ENCODE assay signal across 25 mouse cellular contexts in the genomic region with DNA sequence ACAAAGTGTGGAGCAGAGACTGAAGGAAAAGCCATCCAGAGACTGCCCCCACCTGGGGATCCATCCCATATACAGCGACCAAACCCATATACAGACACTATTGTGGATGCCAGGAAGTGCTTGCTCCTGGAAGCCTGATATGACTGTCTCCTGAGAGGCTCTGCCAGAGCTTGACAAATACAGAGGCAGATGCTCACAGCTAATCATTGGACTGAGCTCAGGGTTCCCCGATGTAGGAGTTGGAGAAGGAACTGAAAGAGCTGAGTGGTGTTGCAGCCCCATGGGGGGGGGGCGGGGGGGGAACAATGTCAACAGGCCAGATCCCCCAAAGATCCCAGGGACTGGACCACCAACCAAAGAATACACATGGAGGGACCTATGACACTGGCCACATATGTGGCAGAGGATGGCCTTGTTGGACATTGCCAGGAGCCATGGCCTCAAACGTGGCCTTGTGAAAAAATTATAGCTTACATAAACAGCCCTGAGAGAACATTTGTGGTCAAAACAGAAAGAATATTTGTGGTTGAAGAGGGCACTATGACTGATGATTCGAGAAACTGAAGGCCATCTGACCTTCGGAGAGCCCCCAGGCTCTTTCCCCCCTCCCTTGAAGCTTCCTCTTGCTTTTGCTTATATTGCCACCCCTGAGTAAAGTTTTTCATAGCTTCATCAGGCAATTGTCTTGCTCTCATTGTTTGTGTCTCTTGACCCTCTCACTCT. TPM values are rescaled to one million over a fixed set of nuclear protein-coding genes. Genes with fewer than 3 reads are reported as not detected.
DNase-seq lines count a peak whose midpoint lies in the region; TF ChIP-seq lines count a peak whose summit lies in the region.
"Not testable (repeated sequence)": the region's sequence is repeated elsewhere in the genome, so short reads cannot be mapped to it uniquely, and the experiment has no call there.
"Had no signal": no experiment of that assay in that cellular context is flagged by ENCODE, and none has a peak within 500 bp of the region (broad histone marks: within the 10 kb centered on the region; RNA-seq: fewer than 3 reads in every experiment).

No protein-coding gene starts in this region.

- H3K9ac ChIP-seq in CH12.LX (ENCODE audit: insufficient read depth, low read depth), result not testable (repeated sequence)

- in situ Hi-C loops in CH12.LX (cut with MboI; ENCODE audit: low pct_ligation_motif_present, low pct_unique_long_range_greater_than_20kb, low sequenced_read_pairs), result loop anchor here (25.0 kb wide), 1 partner anchor 876 kb away; no protein-coding TSS in a partner anchor

- dilution Hi-C loops in CH12.LX (cut with MboI; ENCODE audit: extremely low pct_ligation_motif_present, extremely low pct_unique_long_range_greater_than_20kb, low sequenced_read_pairs), result not testable (repeated sequence)

- TF ChIP-seq RAD21 in CH12.LX (IDR thresholded peaks at IDR 0.05; ENCODE audit: low read depth, low read length), result not testable (repeated sequence)

- H3K4me2 ChIP-seq in CH12.LX (ENCODE audit: insufficient read depth, low read depth, poor library complexity, severe bottlenecking), result not testable (repeated sequence)

- not testable (repeated sequence) for H3K27ac ChIP-seq in CH12.LX (ENCODE audit: insufficient read depth, low read depth); kidney, adult 2 months (ENCODE audit: insufficient read depth, low read depth, low read length)

- not testable (repeated sequence) for TF ChIP-seq CTCF in CH12.LX (conservative IDR thresholded peaks at IDR 0.05 in 1 of 2, IDR thresholded peaks at IDR 0.05 in 1 of 2; ENCODE audit: low read depth in 2 of 2, low read length in 2 of 2); kidney, adult 2 months (conservative IDR thresholded peaks at IDR 0.05; ENCODE audit: insufficient read depth, insufficient read length, low read depth, low read length)

- not testable (repeated sequence) for DNase-seq in CH12.LX (ENCODE audit: extremely low read depth)
- DNase-seq in adrenal gland, adult 2 months, result peak; percentile 64
- DNase-seq in adrenal gland, postnatal 36 days, result peak; percentile 24 to 45
- DNase-seq in heart, adult 18-20 months, result peak; percentile 23 to 51
- DNase-seq in kidney, adult 2 months, result peak; percentile 17
- DNase-seq in lung, postnatal 25 days (ENCODE audit: low spot score), result peak; percentile 30
- DNase-seq in ovary, postnatal 36 days (ENCODE audit: low spot score), result peak; percentile 28
- DNase-seq in splenic B cell, adult 2 months (ENCODE audit: low read depth, low spot score), result peak; percentile 43

- H3K36me3 ChIP-seq in CH12.LX (replicated peaks in 1 of 2; ENCODE audit: control insufficient read depth in 1 of 2, insufficient read depth in 1 of 2, low read length in 1 of 2); kidney, adult 2 months (ENCODE audit: control insufficient read depth, insufficient read depth, low read length); splenic B cell, adult 2 months (ENCODE audit: control insufficient read depth, insufficient read depth, low read length, poor library complexity, severe bottlenecking): not testable (repeated sequence)

- TF ChIP-seq POLR2A in CH12.LX (IDR thresholded peaks at IDR 0.05; ENCODE audit: low read depth, low read length); kidney, adult 2 months (IDR thresholded peaks at IDR 0.05; ENCODE audit: low read depth, low read length): not testable (repeated sequence)

- not testable (repeated sequence) for H3K9me3 ChIP-seq in CH12.LX (replicated peaks; ENCODE audit: low read length)

- peaks cover 11 to 45% of the 10 kb centered on the region in 2 experiments for H3K4me1 ChIP-seq in CH12.LX (ENCODE audit: control insufficient read depth in 1 of 2, insufficient read depth in 2 of 2)
- not testable (repeated sequence) for H3K4me1 ChIP-seq in kidney, adult 2 months (ENCODE audit: control insufficient read depth, insufficient read depth, low read length)

- H3K79me2 ChIP-seq in CH12.LX (replicated peaks; ENCODE audit: control insufficient read depth, extremely low read depth, insufficient read depth, poor library complexity, severe bottlenecking), result not testable (repeated sequence)

- not testable (repeated sequence) for H3K4me3 ChIP-seq in CH12.LX (replicated peaks in 1 of 3; ENCODE audit: low read depth in 2 of 3, low read length in 2 of 3, poor library complexity in 1 of 3); kidney, adult 2 months (ENCODE audit: insufficient read depth, low read depth, low read length)

- peak; percentile 58 for TF ChIP-seq EP300 in CH12.LX (IDR thresholded peaks at IDR 0.05; ENCODE audit: low read length)

- not testable (repeated sequence) for H3K27me3 ChIP-seq in CH12.LX (replicated peaks); kidney, adult 2 months (replicated peaks; ENCODE audit: control insufficient read depth, insufficient read depth, low read length); splenic B cell, adult 2 months (ENCODE audit: control insufficient read depth, insufficient read depth, low read length, poor library complexity, severe bottlenecking)

- WGBS in kidney, adult 2 months, result 70% methylated on average over 6 of the region's 6 CpGs

TF ChIP-seq in CH12.LX, 34 proteins besides CTCF, POLR2A, EP300 and RAD21:
- TF ChIP-seq IRF4 (IDR thresholded peaks at IDR 0.05; ENCODE audit: low read depth, low read length), result peak; percentile 63
- TF ChIP-seq ETS1 (conservative IDR thresholded peaks at IDR 0.05; ENCODE audit: low read depth, low read length), result peak; percentile 19; the same call in 1 of the 2 replicates

RNA-seq across cellular contexts. Expression of gene Cyp4f18, which starts 4.2 kb away (rescaled TPM):
- total RNA-seq in CH12.LX (2012; rRNA removed) (12.7 and 13.5 TPM in 2 replicates), CH12.LX (2014; rRNA removed) (37.4 and 38.3 TPM in 2 replicates)
- polyA plus RNA-seq in CH12.LX (2012; ENCODE audit: insufficient read length, low read depth), result 31.7 and 34.8 TPM in 2 replicates
- total RNA-seq in adrenal gland, adult 2 months (2021), result 10 to 100 TPM in 1 of 2 experiments, 1 to 10 TPM in 1; 8.1 to 15.7 TPM
- polyA plus RNA-seq in adrenal gland, adult 2 months (2012; rRNA removed), result 10.8 and 19.0 TPM in 2 replicates
- 1 to 10 TPM; 4.8 to 6.0 TPM for total RNA-seq in adrenal gland, postnatal 36 days (2021)
- total RNA-seq in heart, adult 18-20 months (2021), result 1 to 10 TPM in 1 of 2 experiments, under 1 TPM in 1; 0.69 to 2.7 TPM
- polyA plus RNA-seq in kidney, adult 2 months (2012; rRNA removed), result 1.7 and 3.3 TPM in 2 replicates
- total RNA-seq: G1E had no signal

RNA-seq across cellular contexts. Expression of gene Olfr372, which starts 27.4 kb away (rescaled TPM):
- not detected in 2 replicates for total RNA-seq in CH12.LX (2012; rRNA removed)
- total RNA-seq in CH12.LX (2014; rRNA removed), result not detected in 2 replicates
- not detected in 2 replicates for polyA plus RNA-seq in CH12.LX (2012; ENCODE audit: insufficient read length, low read depth)
- total RNA-seq in adrenal gland, adult 2 months (2021), result not detected
- polyA plus RNA-seq in adrenal gland, adult 2 months (2012; rRNA removed), result not detected in 2 replicates
- total RNA-seq in adrenal gland, postnatal 36 days (2021), result not detected
- not detected for total RNA-seq in heart, adult 18-20 months (2021)
- not detected in 2 replicates for polyA plus RNA-seq in kidney, adult 2 months (2012; rRNA removed)
- total RNA-seq: adrenal gland, adult 18-20 months; common myeloid progenitor, adult 5-6 weeks; gastrocnemius, adult 2 months; gastrocnemius, postnatal 25 days; granulocyte monocyte progenitor cell, adult 5-6 weeks; heart, postnatal 36 days had no signal
- polyA plus RNA-seq: brain, embryonic 14.5 days; embryonic facial prominence, embryonic 11.5 days; embryonic facial prominence, embryonic 15.5 days; erythroblast, embryonic 14.5 days; forebrain, embryonic 10.5 days; forebrain, embryonic 14.5 days; G1E; heart, embryonic 13.5 days; heart, postnatal 0 days; hindbrain, embryonic 11.5 days; intestine, embryonic 16.5 days had no signal
